Mouse (Mus musculus) forebrain, embryonic 12.5 days (tissue): ENCODE measurements around the gene Gpr1. TPM values are rescaled to one million over a fixed set of nuclear protein-coding genes. Genes with fewer than 3 reads are reported as not detected.

ENCODE experiments used
- ATAC-seq: fragments of 200-750 bp; cut with Nextera tagmentation; 2 replicates; pipeline ENCODE4 v1.8.0; 2017; ENCODE audit warnings: moderate TSS enrichment; ENCODE audit not compliant: low FRiP score
- H3K27ac ChIP-seq: fragments of 300-500 bp; sonication (generic); 2 replicates; pipeline ENCODE4 v1.5.1; 2016; ENCODE audit warnings: mild to moderate bottlenecking
- H3K27me3 ChIP-seq: fragments of 300-500 bp; sonication (generic); 2 replicates; pipeline ENCODE4 v1.6.1; 2016; ENCODE audit warnings: mild to moderate bottlenecking
- H3K36me3 ChIP-seq: fragments of 300-500 bp; sonication (generic); replicated peaks from 2 replicates; pipeline ENCODE4 v1.6.1; 2016; ENCODE audit warnings: mild to moderate bottlenecking
- H3K4me1 ChIP-seq: fragments of 300-500 bp; sonication (generic); 2 replicates; pipeline ENCODE4 v1.6.1; 2016
- H3K4me2 ChIP-seq: fragments of 300-500 bp; sonication (generic); 2 replicates; pipeline ENCODE4 v1.6.1; 2016; ENCODE audit warnings: mild to moderate bottlenecking, moderate library complexity
- H3K4me3 ChIP-seq: fragments of 300-500 bp; sonication (generic); replicated peaks from 2 replicates; pipeline ENCODE4 v1.5.1; 2016; ENCODE audit warnings: mild to moderate bottlenecking
- H3K9ac ChIP-seq: fragments of 300-500 bp; sonication (generic); 2 replicates; pipeline ENCODE4 v1.6.1; 2016; ENCODE audit warnings: mild to moderate bottlenecking
- H3K9me3 ChIP-seq: fragments of 300-500 bp; sonication (generic); 2 replicates; pipeline ENCODE4 v1.6.1; 2016
- WGBS: fragments of 180-500 bp; shearing (Covaris S2); methylation state at CpG from one replicate; pipeline ENCODE4 v1.1.7; 2016; 5-methylcytosine and 5-hydroxymethylcytosine counted together
- polyA plus RNA-seq: library from polyadenylated mRNA; unstranded; fragments of >200 nt; fragmentation: Nextera tagmentation; extraction: Ambion mirVana; gene quantifications from 2 replicates; pipeline ENCODE4 v1.2.1, GENCODE M21; 2016

The Gpr1 gene
- polyA plus RNA-seq, 1 experiment from 2014 or later, result 0.59 TPM

DNA sequence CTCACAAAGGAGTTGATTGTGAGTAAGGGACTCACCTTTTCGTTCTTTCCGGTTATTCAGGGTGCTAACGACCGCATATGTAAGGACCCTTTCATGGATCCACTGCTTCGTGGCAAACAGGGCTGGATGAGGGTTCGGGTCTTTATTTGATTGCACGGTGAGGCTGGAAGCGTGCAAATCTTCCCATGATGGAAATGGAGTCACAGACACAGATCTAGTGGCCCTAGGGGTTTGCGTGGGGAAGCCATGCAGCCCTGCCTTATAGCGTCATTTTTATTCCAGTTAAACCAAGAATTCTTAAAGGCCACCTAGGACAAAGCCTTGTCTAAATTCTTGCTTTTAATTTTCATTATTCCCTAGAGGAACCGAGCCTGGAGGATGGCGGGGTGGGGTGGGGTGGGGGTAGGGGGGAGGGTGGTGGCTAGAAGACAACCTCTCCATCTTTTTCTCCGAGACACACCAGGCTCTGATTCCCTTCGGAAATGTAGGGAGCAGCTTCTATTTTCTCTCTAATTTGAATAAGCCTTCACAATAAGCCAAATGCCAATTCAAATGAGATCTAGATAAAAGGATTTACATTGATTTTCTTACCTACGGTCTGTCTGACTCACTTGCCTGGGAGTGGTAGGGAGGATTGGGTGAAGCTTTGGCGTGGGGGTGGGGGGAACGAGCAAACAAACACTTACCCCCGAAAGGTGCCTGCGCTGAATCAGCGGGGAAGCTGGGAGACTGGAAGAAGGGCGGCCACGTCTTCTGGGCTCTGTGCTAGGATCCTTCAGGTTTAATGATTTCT is 669 bp downstream of the Gpr1 start:
- Histone ChIP-seq H3K4me3 (peak overlapping the region; percentile 22; the same call in 1 of the 2 replicates), H3K27me3 (no peaks in the 10 kb centered on the region), H3K9ac (peak overlapping the region; percentile 12; the same call in 1 of the 2 replicates), H3K4me1 (peaks cover 18% of the 10 kb centered on the region), H3K36me3 (no peaks in the 10 kb centered on the region), H3K27ac (no peak overlapping the region), H3K4me2 (peak overlapping the region; percentile 48), H3K9me3 (no peaks in the 10 kb centered on the region)
- WGBS, result 15% methylated on average over 22 of the region's 22 CpGs
- peak; percentile 60 for ATAC-seq

DNA sequence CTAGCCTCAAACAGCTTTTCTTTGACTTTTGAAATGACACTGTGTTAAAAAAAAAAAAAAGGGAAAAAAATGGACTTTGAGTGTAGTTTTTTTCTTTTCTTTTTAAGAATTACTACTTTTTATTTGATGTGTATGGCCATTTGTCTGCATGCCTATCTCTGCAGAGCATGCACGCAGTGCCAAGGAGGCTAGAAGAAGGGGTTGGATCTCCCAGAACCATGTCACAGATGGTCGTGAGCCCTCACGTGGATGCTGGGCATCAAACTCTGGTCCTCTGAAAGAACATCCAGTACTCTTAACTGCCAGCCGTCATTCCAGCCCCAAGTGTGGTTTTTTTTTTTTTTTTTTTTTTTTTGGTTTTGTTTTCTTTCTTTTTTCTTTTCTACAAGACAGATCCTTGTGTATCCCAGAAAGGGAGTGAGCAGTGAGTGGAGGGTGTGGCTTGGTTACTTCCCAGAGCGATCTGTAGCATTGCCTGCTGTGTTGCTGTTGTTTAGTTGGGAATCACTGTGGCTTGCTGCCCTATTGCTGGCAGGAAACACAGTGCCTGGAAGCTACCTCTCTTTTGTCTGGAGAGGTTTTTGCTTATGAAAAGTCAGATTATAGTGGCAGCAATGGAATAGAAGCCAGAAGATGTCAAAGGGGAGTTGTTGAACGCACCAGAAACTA is 4.3 kb downstream of the Gpr1 start:
- Histone ChIP-seq H3K9me3 (no peaks in the 10 kb centered on the region), H3K36me3 (no peaks in the 10 kb centered on the region), H3K9ac (no peak overlapping the region), H3K4me1 (peaks cover 22% of the 10 kb centered on the region), H3K4me3 (no peak overlapping the region), H3K4me2 (no peak overlapping the region), H3K27me3 (no peaks in the 10 kb centered on the region), H3K27ac (no peak overlapping the region)
- ATAC-seq, result no peak
- WGBS, result 21% methylated on average over 6 of the region's 6 CpGs

GRCm38 (mm10) chr1:63207607-63208006 is 6.7 kb downstream of the Gpr1 start:
- H3K27ac ChIP-seq, result no peak overlapping the region
- H3K27me3 ChIP-seq, result no peaks in the 10 kb centered on the region
- peaks cover 26% of the 10 kb centered on the region for H3K4me1 ChIP-seq
- H3K36me3 ChIP-seq, result no peaks in the 10 kb centered on the region
- H3K4me2 ChIP-seq, result no peak overlapping the region
- H3K4me3 ChIP-seq, result no peak overlapping the region
- WGBS, result 83% methylated on average over 3 of the region's 3 CpGs
- H3K9ac ChIP-seq, result no peak overlapping the region
- no peaks in the 10 kb centered on the region for H3K9me3 ChIP-seq
- no peak for ATAC-seq

GRCm38 (mm10) chr1:63204660-63205394 is 9.5 kb downstream of the Gpr1 start:
- H3K27me3 ChIP-seq, result no peaks in the 10 kb centered on the region
- H3K9me3 ChIP-seq, result peaks cover 7% of the 10 kb centered on the region
- H3K27ac ChIP-seq, result peak overlapping the region; percentile 84
- no peak overlapping the region for H3K9ac ChIP-seq
- H3K4me2 ChIP-seq, result peak overlapping the region; percentile 34
- peak; percentile 10; the same call in 1 of the 2 replicates for ATAC-seq
- 12% methylated on average over 7 of the region's 7 CpGs for WGBS
- no peak overlapping the region for H3K4me3 ChIP-seq
- peaks cover 26% of the 10 kb centered on the region for H3K4me1 ChIP-seq
- no peaks in the 10 kb centered on the region for H3K36me3 ChIP-seq

- Histone ChIP-seq H3K4me2 (peak overlapping the region; percentile 34), H3K27ac (peak overlapping the region; percentile 84), H3K9ac (no peak overlapping the region; the same call in 1 of the 2 replicates), H3K4me1 (peaks cover 26% of the 10 kb centered on the region), H3K27me3 (no peaks in the 10 kb centered on the region), H3K4me3 (no peak overlapping the region), H3K36me3 (no peaks in the 10 kb centered on the region), H3K9me3 (peaks cover 10% of the 10 kb centered on the region)
- WGBS, result 3% methylated on average over 7 of the region's 7 CpGs
- ATAC-seq, result peak; percentile 89
These were observed 10.2 kb downstream of the Gpr1 start for GRCm38 (mm10) chr1:63203950-63204659.

GRCm38 (mm10) chr1:63203471-63203870 is 10.9 kb downstream of the Gpr1 start:
- ATAC-seq, result 0 out of 2 replicates have a peak, but pooled peaks have one; percentile 25
- H3K36me3 ChIP-seq, result no peaks in the 10 kb centered on the region
- H3K9me3 ChIP-seq, result peaks cover 10% of the 10 kb centered on the region
- H3K4me2 ChIP-seq, result peak overlapping the region; percentile 13
- 61% methylated on average over 1 of the region's 1 CpGs for WGBS
- no peak overlapping the region; the same call in 1 of the 2 replicates for H3K9ac ChIP-seq
- H3K27me3 ChIP-seq, result no peaks in the 10 kb centered on the region
- peaks cover 26% of the 10 kb centered on the region for H3K4me1 ChIP-seq
- H3K4me3 ChIP-seq, result no peak overlapping the region
- H3K27ac ChIP-seq, result peak overlapping the region; percentile 84

DNA sequence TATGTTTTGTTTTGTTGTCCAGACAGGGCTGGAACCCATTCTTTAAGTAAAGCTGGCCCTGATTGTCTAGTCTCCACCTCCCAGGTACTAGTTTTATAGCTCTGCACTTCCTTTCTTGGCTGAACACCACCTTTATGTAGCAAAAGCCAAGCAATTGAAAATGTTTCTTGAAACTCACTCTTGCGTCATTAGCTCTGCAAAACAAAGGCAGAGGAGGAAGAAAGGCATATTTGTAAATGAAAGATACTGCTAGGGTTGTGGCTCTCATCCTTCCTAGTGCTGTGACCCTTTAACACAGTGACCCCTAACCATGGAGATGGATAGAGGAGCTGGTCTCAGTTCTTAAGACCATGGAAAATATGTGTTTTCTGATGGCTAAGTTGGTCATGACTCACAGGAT is 12.7 kb downstream of the Gpr1 start:
- no peak overlapping the region for H3K27ac ChIP-seq
- no peak for ATAC-seq
- WGBS, result 91% methylated on average over 1 of the region's 1 CpGs
- H3K4me3 ChIP-seq, result no peak overlapping the region
- no peaks in the 10 kb centered on the region for H3K36me3 ChIP-seq
- peaks cover 10% of the 10 kb centered on the region for H3K9me3 ChIP-seq
- H3K27me3 ChIP-seq, result no peaks in the 10 kb centered on the region
- peaks cover 26% of the 10 kb centered on the region for H3K4me1 ChIP-seq
- H3K4me2 ChIP-seq, result no peak overlapping the region
- no peak overlapping the region for H3K9ac ChIP-seq

- no peak overlapping the region for H3K9ac ChIP-seq
- no peak for ATAC-seq
- no peak overlapping the region for H3K4me2 ChIP-seq
- no peak overlapping the region for H3K27ac ChIP-seq
- WGBS, result 95% methylated on average over 18 of the region's 18 CpGs
- no peaks in the 10 kb centered on the region for H3K36me3 ChIP-seq
- H3K4me1 ChIP-seq, result peaks cover 24% of the 10 kb centered on the region
- H3K4me3 ChIP-seq, result no peak overlapping the region
- H3K27me3 ChIP-seq, result no peaks in the 10 kb centered on the region
- peaks cover 10% of the 10 kb centered on the region for H3K9me3 ChIP-seq
These were observed 14.0 kb downstream of the Gpr1 start for GRCm38 (mm10) chr1:63200322-63200721.

GRCm38 (mm10) chr1:63199387-63199786 is 15.0 kb downstream of the Gpr1 start:
- Histone ChIP-seq H3K9ac (no peak overlapping the region), H3K36me3 (no peaks in the 10 kb centered on the region), H3K4me3 (no peak overlapping the region), H3K4me2 (no peak overlapping the region), H3K9me3 (peaks cover 10% of the 10 kb centered on the region), H3K4me1 (peaks cover 14% of the 10 kb centered on the region), H3K27ac (no peak overlapping the region), H3K27me3 (no peaks in the 10 kb centered on the region)
- 98% methylated on average over 6 of the region's 6 CpGs for WGBS
- ATAC-seq, result no peak

DNA sequence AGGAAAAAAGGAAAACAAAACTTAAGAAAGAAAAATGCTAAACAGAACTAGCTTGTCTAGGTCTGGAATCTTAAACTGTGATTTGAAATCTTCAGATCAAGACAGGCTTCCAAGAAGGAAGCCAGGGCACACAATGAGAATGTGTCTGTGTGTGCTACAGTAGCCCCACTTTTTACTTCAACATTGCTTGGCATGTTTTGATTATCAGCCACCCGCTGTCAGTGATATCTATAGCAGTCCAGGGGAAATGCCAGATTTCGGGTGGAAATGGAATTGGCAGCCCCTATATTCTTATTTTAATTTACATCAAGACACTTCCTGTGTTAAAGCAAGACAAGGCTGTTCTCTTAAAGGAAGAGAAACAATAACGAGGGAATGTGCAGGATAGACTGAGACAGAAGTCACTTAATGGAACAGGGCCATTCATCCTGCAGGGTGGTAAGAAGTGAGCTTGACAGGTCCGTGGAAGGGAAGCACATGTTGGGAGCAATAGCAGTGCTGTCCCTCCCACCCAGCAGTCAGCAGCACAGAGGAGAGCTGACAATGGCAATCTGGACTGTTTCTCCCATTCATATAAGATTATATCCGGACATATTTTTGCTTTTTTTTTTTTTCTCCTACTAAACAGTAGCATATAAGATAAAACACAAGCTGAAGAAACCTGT is 18.4 kb downstream of the Gpr1 start:
- no peak overlapping the region for H3K9ac ChIP-seq
- H3K27me3 ChIP-seq, result no peaks in the 10 kb centered on the region
- H3K9me3 ChIP-seq, result peaks cover 10% of the 10 kb centered on the region
- no peak for ATAC-seq
- 69% methylated on average over 5 of the region's 5 CpGs for WGBS
- no peak overlapping the region for H3K4me3 ChIP-seq
- H3K4me2 ChIP-seq, result no peak overlapping the region
- no peak overlapping the region for H3K27ac ChIP-seq
- H3K36me3 ChIP-seq, result no peaks in the 10 kb centered on the region
- H3K4me1 ChIP-seq, result no peaks in the 10 kb centered on the region

GRCm38 (mm10) chr1:63192306-63193065 is 21.9 kb downstream of the Gpr1 start:
- Histone ChIP-seq H3K4me1 (no peaks in the 10 kb centered on the region), H3K27ac (no peak overlapping the region), H3K9me3 (no peaks in the 10 kb centered on the region), H3K27me3 (no peaks in the 10 kb centered on the region), H3K36me3 (no peaks in the 10 kb centered on the region), H3K4me2 (no peak overlapping the region), H3K9ac (no peak overlapping the region), H3K4me3 (no peak overlapping the region)
- 92% methylated on average over 11 of the region's 11 CpGs for WGBS
- no peak for ATAC-seq
